Mouse (Mus musculus) midbrain, embryonic 14.5 days (tissue): Measurements from ENCODE around the gene Lrrn4cl. TPM values are rescaled to one million over a fixed set of nuclear protein-coding genes. Genes with fewer than 3 reads are reported as not detected.

ENCODE experiments used
- ATAC-seq: fragments of 200-750 bp; cut with Nextera tagmentation; 2 replicates; pipeline ENCODE4 v1.8.0; 2017; ENCODE audit warnings: moderate number of reproducible peaks, moderate library complexity; ENCODE audit not compliant: low FRiP score, low TSS enrichment
- DNase-seq: peaks from one replicate; pipeline ENCODE4 v3.0.0-alpha.2; 2015
- H3K27ac ChIP-seq: fragments of 300-500 bp; sonication (generic); replicated peaks from 2 replicates; pipeline ENCODE4 v1.5.1; 2014; ENCODE audit warnings: mild to moderate bottlenecking, low read depth, low read length, moderate library complexity
- H3K27me3 ChIP-seq: fragments of 300-500 bp; sonication (generic); 2 replicates; pipeline ENCODE4 v1.6.1; 2014; ENCODE audit warnings: low read length, control low read depth, mixed read lengths; ENCODE audit not compliant: control insufficient read depth, insufficient read depth
- H3K36me3 ChIP-seq: fragments of 300-500 bp; sonication (generic); 2 replicates; pipeline ENCODE4 v1.6.1; 2014; ENCODE audit warnings: low read length, control low read depth; ENCODE audit not compliant: control insufficient read depth, insufficient read depth
- H3K4me1 ChIP-seq: fragments of 300-500 bp; sonication (generic); 2 replicates; pipeline ENCODE4 v1.6.1; 2014; ENCODE audit warnings: mild to moderate bottlenecking, antibody characterized with exemption, low read length, control low read depth; ENCODE audit not compliant: control insufficient read depth, insufficient read depth
- H3K4me2 ChIP-seq: fragments of 300-500 bp; sonication (generic); 2 replicates; pipeline ENCODE4 v1.6.1; 2014; ENCODE audit warnings: mild to moderate bottlenecking, low read length, moderate library complexity
- H3K4me3 ChIP-seq: fragments of 300-500 bp; sonication (generic); replicated peaks from 2 replicates; pipeline ENCODE4 v1.5.1; 2014; ENCODE audit warnings: low read depth, low read length
- H3K9ac ChIP-seq: fragments of 300-500 bp; sonication (generic); replicated peaks from 2 replicates; pipeline ENCODE4 v1.6.1; 2014; ENCODE audit warnings: mild to moderate bottlenecking, low read length, moderate library complexity
- H3K9me3 ChIP-seq: fragments of 300-500 bp; sonication (generic); 2 replicates; pipeline ENCODE4 v1.6.1; 2016; ENCODE audit warnings: low read length, control low read depth, mixed read lengths; ENCODE audit not compliant: control insufficient read depth
- WGBS: fragments of 180-500 bp; shearing (Covaris S2); extraction: QIAGEN DNeasy Blood & Tissue Kit; methylation state at CpG from one replicate; pipeline ENCODE4 v1.1.7; 2014; 5-methylcytosine and 5-hydroxymethylcytosine counted together
- polyA plus RNA-seq: library from polyadenylated mRNA; unstranded; fragments of >200 nt; fragmentation: Nextera tagmentation; extraction: Ambion mirVana; gene quantifications from 2 replicates; pipeline ENCODE4 v1.2.1, GENCODE M21; 2014

The Lrrn4cl gene
- polyA plus RNA-seq, result 0.28 and 0.62 TPM in 2 replicates

DNA sequence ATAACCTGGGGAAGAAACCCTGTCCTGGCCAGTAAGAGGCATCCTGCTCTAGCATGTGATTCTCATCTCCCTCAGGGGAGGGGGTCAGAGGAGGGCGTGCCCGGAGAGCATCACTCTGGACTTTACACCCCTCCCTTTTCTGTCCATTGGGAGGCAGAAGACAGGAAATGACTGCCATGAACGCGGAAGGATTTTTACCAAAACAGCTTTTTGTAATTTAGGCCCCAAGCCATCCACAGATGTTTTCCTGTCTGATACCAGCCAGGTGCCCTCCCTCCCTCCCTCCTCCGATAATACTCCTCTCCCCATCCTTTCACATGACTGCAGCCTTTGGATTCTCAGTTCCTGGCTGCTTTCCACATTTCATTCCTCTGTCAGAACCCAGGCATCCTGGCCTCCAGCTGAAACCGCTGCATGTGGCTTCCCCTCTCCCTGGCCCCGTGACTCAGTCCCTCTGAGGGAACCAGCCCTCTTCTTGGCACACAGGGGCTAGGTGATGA is at the start of gene Lrrn4cl:
Gene Lrrn4cl, plus strand, starts transcription at position 367 of the 500 bp plus-strand sequence.
- Histone ChIP-seq H3K36me3 (peaks cover 37% of the 10 kb centered on the region), H3K4me1 (no peaks in the 10 kb centered on the region), H3K4me2 (no peak within 1 kb of the TSS), H3K9me3 (no peaks in the 10 kb centered on the region), H3K27ac (no peak within 1 kb of the TSS), H3K9ac (no peak within 1 kb of the TSS), H3K4me3 (no peak within 1 kb of the TSS), H3K27me3 (no peaks in the 10 kb centered on the region)
- DNase-seq (peak; percentile 9), ATAC-seq (no peak)
- 39% methylated on average over 7 of the region's 7 CpGs for WGBS

DNA sequence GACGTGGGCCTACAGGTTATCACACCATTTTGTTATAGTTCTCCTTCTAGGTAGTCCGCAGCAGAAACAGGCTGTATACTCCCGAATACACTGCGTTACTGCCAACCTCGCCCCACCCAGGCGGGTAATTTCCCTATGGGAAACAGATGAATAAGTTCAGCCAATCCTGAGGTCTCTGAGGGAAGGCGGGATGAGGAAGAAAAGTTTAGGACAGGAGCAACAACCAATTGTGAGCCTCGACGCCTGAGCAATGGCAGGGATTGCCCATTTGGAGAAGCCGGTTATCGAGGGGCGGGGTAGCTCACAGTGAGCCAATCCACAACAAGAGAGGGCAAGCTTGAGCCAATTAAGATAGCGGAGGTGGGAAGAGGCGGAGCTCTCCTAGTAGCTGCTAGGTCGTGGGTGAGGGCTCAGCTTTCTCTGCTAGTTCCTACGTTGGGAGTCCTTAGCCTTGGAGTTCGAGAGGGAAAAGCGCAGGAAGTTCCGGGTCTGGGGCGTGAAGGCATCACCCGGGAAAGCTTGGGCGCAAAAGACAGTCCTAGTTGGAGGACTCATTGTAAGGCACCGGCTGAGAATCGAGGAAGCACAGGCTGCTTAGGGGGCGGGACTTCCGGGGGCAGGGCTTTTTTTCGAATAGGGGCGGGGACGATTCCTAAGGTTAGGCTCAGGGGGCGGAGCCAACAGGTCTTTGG is 48.3 kb upstream of the Lrrn4cl start, which contains the start of gene Zbtb3:
Gene Zbtb3, plus strand, starts transcription at position 426 of the 692 bp plus-strand sequence.
- peak within 1 kb of the TSS; percentile 53 for H3K4me3 ChIP-seq
- H3K27ac ChIP-seq, result peak within 1 kb of the TSS; percentile 85
- H3K36me3 ChIP-seq, result peaks cover 27% of the 10 kb centered on the region; the same call in 1 of the 2 replicates
- H3K4me2 ChIP-seq, result peak within 1 kb of the TSS; percentile 71
- WGBS, result under 1% methylated on average over 30 of the region's 30 CpGs
- no peaks in the 10 kb centered on the region for H3K9me3 ChIP-seq
- ATAC-seq, result peak; percentile 98
- DNase-seq, result peak; percentile 97
- no peaks in the 10 kb centered on the region for H3K27me3 ChIP-seq
- H3K9ac ChIP-seq, result peak within 1 kb of the TSS; percentile 52
- H3K4me1 ChIP-seq, result peaks cover 16% of the 10 kb centered on the region

- Histone ChIP-seq H3K4me3 (peak overlapping the region; percentile 53; the same call in 1 of the 2 replicates), H3K9me3 (no peaks in the 10 kb centered on the region), H3K27me3 (no peaks in the 10 kb centered on the region), H3K9ac (peak overlapping the region; percentile 52; the same call in 1 of the 2 replicates), H3K27ac (peak overlapping the region; percentile 85), H3K4me2 (peak overlapping the region; percentile 71), H3K36me3 (peaks cover 37% of the 10 kb centered on the region), H3K4me1 (peaks cover 9% of the 10 kb centered on the region; the same call in 1 of the 2 replicates)
- no peak for ATAC-seq
- 87% methylated on average over 9 of the region's 9 CpGs for WGBS
- no peak for DNase-seq
These were observed 47.3 kb upstream of the Lrrn4cl start for GRCm38 (mm10) chr19:8803204-8803780.

DNA sequence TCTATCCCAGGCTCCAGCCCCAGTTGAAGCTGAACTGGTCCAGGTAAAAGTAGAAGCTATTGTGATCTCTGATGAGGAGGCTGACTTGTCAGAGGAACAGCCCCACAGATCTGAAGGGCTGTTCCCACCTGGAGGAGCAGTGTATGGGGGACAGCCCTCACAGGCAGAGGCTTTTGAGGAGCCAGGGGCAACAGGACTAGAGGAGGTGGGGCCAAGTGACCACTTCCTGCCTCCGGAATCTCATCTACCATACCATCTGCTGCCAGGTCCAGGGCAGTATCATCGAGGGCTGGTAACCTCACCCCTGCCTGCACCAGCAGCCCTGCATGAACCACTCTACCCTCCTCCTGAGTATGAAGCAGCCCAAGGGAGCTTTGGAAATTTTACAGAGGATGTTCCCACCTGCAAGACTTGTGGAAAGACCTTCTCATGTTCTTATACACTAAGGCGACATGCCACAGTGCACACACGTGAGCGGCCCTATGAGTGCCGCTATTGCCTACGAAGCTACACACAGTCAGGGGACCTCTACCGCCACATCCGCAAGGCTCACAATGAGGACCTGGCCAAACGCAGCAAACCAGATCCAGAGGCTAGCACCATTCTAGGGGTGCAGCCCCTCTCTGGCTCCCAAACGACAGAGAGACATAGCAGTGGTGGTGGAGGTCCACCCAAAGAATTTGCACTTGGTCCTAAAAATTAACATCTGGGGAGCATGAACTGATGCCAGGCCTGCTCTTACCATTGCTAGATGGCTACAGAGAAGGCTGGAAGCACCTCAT is 46.5 kb upstream of the Lrrn4cl start:
- Histone ChIP-seq H3K4me2 (no peak overlapping the region), H3K4me1 (peaks cover 9% of the 10 kb centered on the region; the same call in 1 of the 2 replicates), H3K9me3 (no peaks in the 10 kb centered on the region), H3K27ac (no peak overlapping the region), H3K4me3 (no peak overlapping the region), H3K27me3 (no peaks in the 10 kb centered on the region), H3K9ac (no peak overlapping the region), H3K36me3 (peaks cover 43% of the 10 kb centered on the region)
- ATAC-seq (no peak), DNase-seq (no peak)
- WGBS, result 94% methylated on average over 11 of the region's 11 CpGs

GRCm38 (mm10) chr19:8806810-8807209 is 43.8 kb upstream of the Lrrn4cl start:
- peaks cover 6% of the 10 kb centered on the region; the same call in 1 of the 2 replicates for H3K4me1 ChIP-seq
- no peaks in the 10 kb centered on the region for H3K9me3 ChIP-seq
- no peak overlapping the region for H3K27ac ChIP-seq
- peaks cover 64% of the 10 kb centered on the region for H3K36me3 ChIP-seq
- DNase-seq, result no peak
- H3K4me3 ChIP-seq, result no peak overlapping the region
- no peak for ATAC-seq
- H3K27me3 ChIP-seq, result no peaks in the 10 kb centered on the region
- H3K4me2 ChIP-seq, result no peak overlapping the region
- 95% methylated on average over 5 of the region's 5 CpGs for WGBS
- no peak overlapping the region for H3K9ac ChIP-seq

DNA sequence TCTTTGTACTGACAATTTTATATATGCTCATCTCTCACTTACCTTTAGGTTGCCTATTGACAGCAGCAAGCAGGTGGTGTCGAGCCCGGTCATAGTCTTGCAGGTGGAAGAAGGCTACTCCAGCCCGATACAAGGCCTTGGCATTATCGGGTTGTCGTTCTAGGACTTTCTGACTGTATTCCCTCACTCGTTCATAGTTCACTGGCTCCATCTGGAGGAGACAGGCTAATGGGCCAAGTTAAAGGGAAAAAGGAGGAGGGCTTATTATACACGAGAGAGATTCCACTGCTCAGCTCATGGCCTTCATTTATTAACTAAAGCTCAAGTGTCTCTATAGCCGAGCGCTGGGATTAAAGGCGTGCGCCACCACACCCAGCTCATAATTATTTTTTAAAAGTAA is 34.8 kb upstream of the Lrrn4cl start:
- Histone ChIP-seq H3K4me1 (peaks cover 20% of the 10 kb centered on the region), H3K4me3 (no peak overlapping the region), H3K27ac (no peak overlapping the region), H3K4me2 (no peak overlapping the region), H3K9me3 (no peaks in the 10 kb centered on the region), H3K9ac (0 out of 2 replicates have a peak overlapping the region, but pooled peaks have one; percentile 4), H3K27me3 (no peaks in the 10 kb centered on the region), H3K36me3 (peaks cover 53% of the 10 kb centered on the region)
- DNase-seq, result no peak
- WGBS, result 81% methylated on average over 11 of the region's 11 CpGs
- no peak for ATAC-seq

GRCm38 (mm10) chr19:8817001-8817400 is 33.6 kb upstream of the Lrrn4cl start:
- Histone ChIP-seq H3K27me3 (no peaks in the 10 kb centered on the region), H3K9me3 (no peaks in the 10 kb centered on the region), H3K4me2 (peak overlapping the region; percentile 79), H3K4me1 (peaks cover 29% of the 10 kb centered on the region), H3K4me3 (0 out of 2 replicates have a peak overlapping the region, but pooled peaks have one; percentile 10), H3K27ac (no peak overlapping the region), H3K9ac (peak overlapping the region; percentile 34; the same call in 1 of the 2 replicates), H3K36me3 (peaks cover 44% of the 10 kb centered on the region)
- DNase-seq (no peak), ATAC-seq (no peak)
- WGBS, result 33% methylated on average over 3 of the region's 3 CpGs

DNA sequence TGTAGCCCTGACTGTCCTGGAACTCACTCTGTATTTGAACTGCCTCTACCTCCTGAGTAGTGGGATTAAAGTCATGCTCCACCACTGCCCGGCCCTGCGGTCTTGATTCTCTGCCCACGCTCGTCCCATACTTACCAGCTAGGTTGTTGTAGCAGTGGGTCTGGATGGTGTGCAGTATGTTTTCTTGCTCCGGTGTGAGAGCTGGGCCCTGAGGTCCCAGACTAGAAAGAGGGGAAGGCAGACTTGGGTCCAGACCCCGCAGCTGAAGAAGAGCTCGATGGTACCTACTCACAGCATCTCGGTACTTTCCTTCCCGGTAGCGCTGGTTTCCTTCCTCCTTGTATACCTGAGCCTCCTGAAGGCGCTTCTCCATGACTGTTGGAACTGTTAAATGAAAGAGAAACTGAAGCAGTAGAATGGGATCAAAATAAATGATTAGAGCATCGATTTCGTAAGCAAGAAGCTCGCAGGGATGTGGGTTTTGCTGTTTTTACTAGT is 32.2 kb upstream of the Lrrn4cl start:
- peak overlapping the region; percentile 94 for H3K27ac ChIP-seq
- H3K9ac ChIP-seq, result peak overlapping the region; percentile 92
- H3K4me3 ChIP-seq, result peak overlapping the region; percentile 98
- peaks cover 37% of the 10 kb centered on the region for H3K4me1 ChIP-seq
- no peaks in the 10 kb centered on the region for H3K27me3 ChIP-seq
- peaks cover 38% of the 10 kb centered on the region for H3K36me3 ChIP-seq
- peak overlapping the region; percentile 79 for H3K4me2 ChIP-seq
- H3K9me3 ChIP-seq, result no peaks in the 10 kb centered on the region
- no peak for DNase-seq
- ATAC-seq, result no peak
- WGBS, result 29% methylated on average over 14 of the region's 14 CpGs
